Mouse (Mus musculus) brain, embryonic 14.5 days (tissue): Measurements from ENCODE around the gene Mblac2.

Experiments
- CTCF ChIP-seq: fragments of 200-500 bp; IDR thresholded peaks from 2 replicates; pipeline ENCODE4 v1.5.1; 2012; ENCODE audit warnings: inconsistent platforms, mild to moderate bottlenecking, moderate library complexity, borderline replicate concordance; ENCODE audit not compliant: insufficient read depth, insufficient read length; ENCODE audit errors: extremely low read depth
- POLR2A ChIP-seq: fragments of 200-500 bp; IDR thresholded peaks from 2 replicates; pipeline ENCODE4 v1.6.1; 2012; ENCODE audit warnings: mild to moderate bottlenecking, inconsistent platforms, borderline replicate concordance; ENCODE audit not compliant: poor library complexity, insufficient read depth, insufficient read length, severe bottlenecking; ENCODE audit errors: extremely low read depth

DNA sequence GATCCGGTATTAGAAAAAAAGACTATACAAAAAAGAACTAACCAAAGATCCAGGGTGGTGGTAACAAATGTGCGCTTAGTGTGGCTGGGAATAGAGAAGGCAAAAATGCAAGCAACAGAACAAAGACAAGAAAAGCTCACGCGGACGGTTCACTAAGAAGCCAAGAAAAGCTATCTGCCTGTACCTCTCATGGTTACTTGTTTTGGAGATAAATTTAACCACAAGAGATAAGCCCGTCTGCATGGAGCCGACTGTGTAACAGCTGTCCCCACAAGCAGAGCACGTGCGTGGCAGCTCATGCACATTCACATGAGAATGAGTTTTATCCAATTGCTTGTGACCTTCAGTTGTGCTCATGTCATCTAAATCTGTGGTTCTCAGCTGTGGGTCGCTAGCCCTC is 20.7 kb upstream of the Mblac2 start:
- TF ChIP-seq CTCF: no peak
- no peak for TF ChIP-seq POLR2A
